Mouse (Mus musculus) ES-Bruce4 (cell line): ENCODE data around the gene Ccdc93.

Experiments used
- CTCF ChIP-seq: IDR thresholded peaks from one replicate; pipeline ENCODE4 v1.8.1; 2011; ENCODE audit warnings: low read depth, low read length
- POLR2A ChIP-seq: IDR thresholded peaks from one replicate; pipeline ENCODE4 v1.8.1; 2011; ENCODE audit warnings: low read length; ENCODE audit not compliant: insufficient read depth

DNA sequence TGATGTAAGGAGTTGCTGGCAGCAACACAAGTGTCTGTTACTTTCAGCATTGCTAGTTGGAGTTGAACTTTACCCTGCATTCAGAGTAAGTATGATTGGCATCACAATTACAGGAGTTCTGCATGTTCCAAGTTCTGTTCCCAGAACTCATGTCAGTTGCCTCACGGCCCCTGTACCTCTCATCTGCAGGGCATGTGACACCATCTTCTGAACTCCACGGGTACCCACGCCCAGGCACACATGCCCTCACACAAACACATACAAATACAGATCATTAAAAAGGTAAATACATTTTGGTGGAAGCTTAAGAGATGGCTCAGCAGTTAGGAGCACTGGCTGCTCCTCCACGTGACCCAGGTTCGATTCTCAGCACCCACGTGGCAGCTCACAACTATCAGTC, 56.0 kb downstream of the Ccdc93 start:
- TF ChIP-seq CTCF (no peak), POLR2A (no peak)
